Mouse (Mus musculus): Measurements from ENCODE around the gene Il17rc. TPM values are rescaled to one million over a fixed set of nuclear protein-coding genes. Genes with fewer than 3 reads are reported as not detected.

Gene Il17rc
- polyA plus RNA-seq, 1 experiment from 2014 or later, result 5.1 TPM

- H3K4me1 ChIP-seq (replicated peaks), result no peaks in the 10 kb centered on the region
- 86% methylated on average over 1 of the region's 1 CpGs for WGBS
- H3K4me3 ChIP-seq (replicated peaks), result no peak overlapping the region
- no peaks in the 10 kb centered on the region for H3K27me3 ChIP-seq
- no peak for ATAC-seq (ENCODE audit: insufficient number of reproducible peaks, insufficient read depth, low FRiP score, low TSS enrichment, low read depth)
- H3K9me3 ChIP-seq, result no peaks in the 10 kb centered on the region
- peaks cover 69% of the 10 kb centered on the region for H3K36me3 ChIP-seq
- no peak overlapping the region for H3K27ac ChIP-seq
- H3K9ac ChIP-seq (replicated peaks), result no peak overlapping the region
- H3K4me2 ChIP-seq, result no peak overlapping the region
Observed at GRCm38 (mm10) chr6:113522310-113522709, 51.1 kb downstream of the Il17rc start.

GRCm38 (mm10) chr6:113523420-113523819, 52.2 kb downstream of the Il17rc start:
- 89% methylated on average over 8 of the region's 8 CpGs for WGBS
- H3K27ac ChIP-seq, result no peak overlapping the region

GRCm38 (mm10) chr6:113530932-113531839, 60.0 kb downstream of the Il17rc start, which contains the start of the genes Emc3 and Fancd2:
TSS of gene Emc3 (minus strand) at chr6:113531652.
TSS of gene Fancd2 (plus strand) at chr6:113531682.
- Histone ChIP-seq H3K9ac (replicated peaks) (peak within 1 kb of the TSS; percentile 79), H3K4me3 (replicated peaks) (peak within 1 kb of the TSS; percentile 88), H3K36me3 (peaks cover 17% of the 10 kb centered on the region; the same call in 1 of the 2 replicates), H3K4me1 (replicated peaks) (peaks cover 13% of the 10 kb centered on the region), H3K4me2 (peak within 1 kb of the TSS; percentile 76), H3K27me3 (no peaks in the 10 kb centered on the region), H3K9me3 (no peaks in the 10 kb centered on the region), H3K27ac (0 out of 2 replicates have a peak within 1 kb of the TSS, but pooled peaks have one; percentile 64)
- peak; percentile 85 for ATAC-seq (ENCODE audit: insufficient number of reproducible peaks, insufficient read depth, low FRiP score, low TSS enrichment, low read depth)
- 1% methylated on average over 47 of the region's 47 CpGs for WGBS

More at GRCm38 (mm10) chr6:113523420-113523819, 52.2 kb downstream of the Il17rc start:
- Histone ChIP-seq H3K4me3 (replicated peaks) (no peak overlapping the region), H3K4me2 (no peak overlapping the region), H3K9me3 (no peaks in the 10 kb centered on the region), H3K9ac (replicated peaks) (no peak overlapping the region), H3K36me3 (peaks cover 66% of the 10 kb centered on the region), H3K27me3 (no peaks in the 10 kb centered on the region), H3K4me1 (replicated peaks) (no peaks in the 10 kb centered on the region)
- ATAC-seq (ENCODE audit: insufficient number of reproducible peaks, insufficient read depth, low FRiP score, low TSS enrichment, low read depth), result no peak

- Histone ChIP-seq H3K4me3 (replicated peaks) (peak overlapping the region; percentile 88), H3K36me3 (peaks cover 21% of the 10 kb centered on the region), H3K9me3 (no peaks in the 10 kb centered on the region), H3K4me2 (peak overlapping the region; percentile 76), H3K27ac (0 out of 2 replicates have a peak overlapping the region, but pooled peaks have one; percentile 64), H3K4me1 (replicated peaks) (peaks cover 13% of the 10 kb centered on the region), H3K27me3 (no peaks in the 10 kb centered on the region), H3K9ac (replicated peaks) (peak overlapping the region; percentile 79)
- ATAC-seq (ENCODE audit: insufficient number of reproducible peaks, insufficient read depth, low FRiP score, low TSS enrichment, low read depth), result no peak
- 11% methylated on average over 7 of the region's 7 CpGs for WGBS
Observed at GRCm38 (mm10) chr6:113531840-113532404, 60.7 kb downstream of the Il17rc start.

Small RNAs within 50 kb of the gene (microRNA-seq; reads per million reads assigned to microRNA genes)
- gene Gm23365 (not detected), gene Gm24387 (not detected)

Other genes with a start within 250 kb of the Il17rc start
- gene Mtmr14, start 233.6 kb upstream of the Il17rc start, polyA plus RNA-seq (2016; fragmentation: Nextera tagmentation; extraction: Ambion mirVana), result 41.4 and 42.2 TPM in 2 replicates
- 0.29 and 0.31 TPM in 2 replicates for gene Cpne9, start 189.1 kb upstream of the Il17rc start, polyA plus RNA-seq (2016; fragmentation: Nextera tagmentation; extraction: Ambion mirVana)
- 28.3 and 28.7 TPM in 2 replicates for gene Brpf1, start 164.3 kb upstream of the Il17rc start, polyA plus RNA-seq (2016; fragmentation: Nextera tagmentation; extraction: Ambion mirVana)
- 16.5 and 17.7 TPM in 2 replicates for gene Ogg1, start 144.5 kb upstream of the Il17rc start, polyA plus RNA-seq (2016; fragmentation: Nextera tagmentation; extraction: Ambion mirVana)
- gene Camk1, start 127.4 kb upstream of the Il17rc start, polyA plus RNA-seq (2016; fragmentation: Nextera tagmentation; extraction: Ambion mirVana), result 79.2 and 82.3 TPM in 2 replicates
- 45.4 and 48.9 TPM in 2 replicates for gene Tada3, start 93.5 kb upstream of the Il17rc start, polyA plus RNA-seq (2016; fragmentation: Nextera tagmentation; extraction: Ambion mirVana)
- gene Arpc4, start 93.3 kb upstream of the Il17rc start, polyA plus RNA-seq (2016; fragmentation: Nextera tagmentation; extraction: Ambion mirVana), result 336 and 348 TPM in 2 replicates
- 6.6 and 8.2 TPM in 2 replicates for gene Ttll3, start 82.2 kb upstream of the Il17rc start, polyA plus RNA-seq (2016; fragmentation: Nextera tagmentation; extraction: Ambion mirVana)
- 28.0 and 30.9 TPM in 2 replicates for gene Rpusd3, start 52.1 kb upstream of the Il17rc start, polyA plus RNA-seq (2016; fragmentation: Nextera tagmentation; extraction: Ambion mirVana)
- gene Cidec, start 35.7 kb upstream of the Il17rc start, polyA plus RNA-seq (2016; fragmentation: Nextera tagmentation; extraction: Ambion mirVana), result not detected in 2 replicates
- gene Jagn1, start 28.9 kb upstream of the Il17rc start, polyA plus RNA-seq (2016; fragmentation: Nextera tagmentation; extraction: Ambion mirVana), result 75.2 and 77.0 TPM in 2 replicates
- gene Il17re, start 12.9 kb upstream of the Il17rc start, polyA plus RNA-seq (2016; fragmentation: Nextera tagmentation; extraction: Ambion mirVana), result 3.4 and 3.7 TPM in 2 replicates
- gene Creld1, start 11.9 kb downstream of the Il17rc start, polyA plus RNA-seq (2016; fragmentation: Nextera tagmentation; extraction: Ambion mirVana), result 14.1 and 14.9 TPM in 2 replicates
- gene Prrt3, start 30.5 kb downstream of the Il17rc start, polyA plus RNA-seq (2016; fragmentation: Nextera tagmentation; extraction: Ambion mirVana), result 0.98 and 1.0 TPM in 2 replicates
- gene Emc3, start 60.2 kb downstream of the Il17rc start, polyA plus RNA-seq (2016; fragmentation: Nextera tagmentation; extraction: Ambion mirVana), result 76.4 TPM in 2 replicates
- 14.8 and 16.1 TPM in 2 replicates for gene Fancd2, start 60.3 kb downstream of the Il17rc start, polyA plus RNA-seq (2016; fragmentation: Nextera tagmentation; extraction: Ambion mirVana)
- gene Fancd2os, start 129.3 kb downstream of the Il17rc start, polyA plus RNA-seq (2016; fragmentation: Nextera tagmentation; extraction: Ambion mirVana), result not detected in 2 replicates
- gene Brk1, start 133.3 kb downstream of the Il17rc start, polyA plus RNA-seq (2016; fragmentation: Nextera tagmentation; extraction: Ambion mirVana), result 206 and 211 TPM in 2 replicates
- gene Vhl, start 152.5 kb downstream of the Il17rc start, polyA plus RNA-seq (2016; fragmentation: Nextera tagmentation; extraction: Ambion mirVana), result 53.3 and 55.9 TPM in 2 replicates
- 4.1 and 5.4 TPM in 2 replicates for gene Irak2, start 167.0 kb downstream of the Il17rc start, polyA plus RNA-seq (2016; fragmentation: Nextera tagmentation; extraction: Ambion mirVana)
- gene Tatdn2, start 225.6 kb downstream of the Il17rc start, polyA plus RNA-seq (2016; fragmentation: Nextera tagmentation; extraction: Ambion mirVana), result 0.83 and 1.1 TPM in 2 replicates
- 0.59 and 0.60 TPM in 2 replicates for gene Ghrl, start 248.5 kb downstream of the Il17rc start, polyA plus RNA-seq (2016; fragmentation: Nextera tagmentation; extraction: Ambion mirVana)

All from limb, embryonic 12.5 days (tissue).